Mouse (Mus musculus): ENCODE measurements at regions not wholly inside any gene's neighbourhood (a gene's known extent, or its start where the extent isn't known, plus 50 kb on each side); places are given as distances from the start of the nearest gene placed in this dataset.

DNA sequence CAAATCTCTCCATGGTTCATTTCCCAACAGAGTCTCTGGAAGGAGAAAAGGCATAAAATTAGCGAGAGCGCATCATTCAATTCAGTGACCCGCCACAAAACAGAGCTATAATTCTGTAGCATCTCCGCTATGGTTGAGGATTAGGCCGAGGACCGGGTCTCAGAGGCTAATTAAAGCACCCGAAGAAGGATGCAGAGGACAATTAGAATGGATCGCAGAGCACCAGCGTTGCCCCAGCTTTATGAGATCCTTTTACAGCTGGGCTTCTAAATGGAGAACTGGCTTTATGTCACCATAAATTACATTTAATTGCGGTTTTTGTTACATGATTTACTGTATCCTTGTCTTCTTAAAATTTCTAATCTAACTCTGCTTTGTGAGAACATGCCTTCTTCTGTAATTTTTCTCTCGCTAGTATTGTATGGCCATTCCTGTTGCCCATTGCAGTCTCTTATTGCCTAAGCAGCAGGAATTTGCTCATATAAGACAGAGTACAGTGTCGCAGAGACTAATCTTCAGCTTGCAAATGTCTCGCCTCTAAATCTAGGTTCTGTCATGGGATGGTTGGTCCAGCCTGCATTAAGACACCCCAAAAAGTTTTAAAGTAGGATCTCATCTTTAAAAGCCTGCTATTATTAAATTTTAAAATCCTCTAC, 793.5 kb downstream of the Rps29 start:
- Histone ChIP-seq H3K27ac (no peak overlapping the region), H3K4me3 (no peak overlapping the region), H3K36me3 (no peaks in the 10 kb centered on the region), H3K9ac (no peak overlapping the region), H3K27me3 (no peaks in the 10 kb centered on the region), H3K4me1 (replicated peaks) (no peaks in the 10 kb centered on the region), H3K9me3 (no peaks in the 10 kb centered on the region), H3K4me2 (no peak overlapping the region)
- WGBS, result 70% methylated on average over 13 of the region's 13 CpGs
- no peak for ATAC-seq (ENCODE audit: low FRiP score)

DNA sequence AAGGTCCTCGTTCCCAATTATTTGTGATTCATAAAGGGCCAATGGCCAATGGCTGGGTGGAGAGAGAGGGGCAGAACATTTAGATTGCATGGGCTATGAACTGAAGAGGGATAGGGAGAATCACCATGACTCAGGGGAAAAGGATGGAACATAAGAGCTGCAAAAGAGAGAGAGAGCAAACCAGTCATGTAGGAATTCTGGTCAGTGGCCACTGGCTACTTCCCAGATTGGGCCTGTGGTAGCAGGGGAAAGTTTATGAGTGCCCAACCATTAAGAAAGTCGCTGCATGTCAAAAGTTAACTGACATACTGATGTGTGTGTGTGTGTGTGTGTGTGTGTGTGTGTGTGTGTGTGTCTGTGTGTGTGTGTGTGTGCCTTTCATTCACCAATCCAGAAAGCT, 795.8 kb downstream of the Rps29 start:
- 91% methylated on average over 2 of the region's 2 CpGs for whole genome bisulfite sequencing
- no peaks in the 10 kb centered on the region for H3K36me3 ChIP-seq
- H3K9ac ChIP-seq, result no peak overlapping the region
- no peaks in the 10 kb centered on the region for H3K9me3 ChIP-seq
- H3K4me1 ChIP-seq (replicated peaks), result no peaks in the 10 kb centered on the region
- H3K27ac ChIP-seq, result no peak overlapping the region
- no peak overlapping the region for H3K4me3 ChIP-seq
- no peak overlapping the region for H3K4me2 ChIP-seq
- H3K27me3 ChIP-seq, result no peaks in the 10 kb centered on the region
- ATAC-seq (ENCODE audit: low FRiP score), result no peak

DNA sequence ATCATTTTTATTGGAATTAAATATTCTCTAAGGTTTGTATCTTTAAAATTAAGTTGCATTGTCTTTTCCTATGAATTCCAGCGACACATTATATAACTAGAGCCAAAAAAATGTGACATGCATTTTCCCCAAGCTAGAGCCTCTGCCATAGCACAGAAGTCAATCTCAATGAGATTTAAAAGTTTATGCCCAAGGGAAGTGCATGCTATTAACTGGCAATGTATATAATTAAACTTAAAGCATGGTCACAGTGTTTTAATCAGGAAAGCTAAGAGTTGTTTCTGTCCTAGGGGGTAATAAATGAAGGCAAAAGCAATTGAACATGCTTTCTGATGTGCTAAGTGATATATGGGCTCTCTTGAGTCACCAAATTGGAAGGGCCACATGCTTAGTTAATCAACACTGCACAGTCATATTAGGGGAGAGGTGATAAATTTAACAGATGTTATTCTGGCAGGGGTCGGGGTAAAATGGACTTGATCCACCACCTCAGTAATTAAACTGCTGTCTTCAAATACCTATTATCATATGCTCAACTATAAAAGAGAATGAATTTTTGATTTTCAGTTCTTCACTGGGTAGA, 812.4 kb downstream of the Rps29 start:
- Histone ChIP-seq H3K36me3 (no peaks in the 10 kb centered on the region), H3K4me2 (no peak overlapping the region), H3K4me3 (no peak overlapping the region), H3K27me3 (no peaks in the 10 kb centered on the region), H3K9ac (no peak overlapping the region), H3K4me1 (replicated peaks) (no peaks in the 10 kb centered on the region), H3K9me3 (no peaks in the 10 kb centered on the region), H3K27ac (no peak overlapping the region)
- WGBS, result 49% methylated on average over 2 of the region's 2 CpGs
- peak; percentile 36; the same call in 1 of the 2 replicates for ATAC-seq (ENCODE audit: low FRiP score)

DNA sequence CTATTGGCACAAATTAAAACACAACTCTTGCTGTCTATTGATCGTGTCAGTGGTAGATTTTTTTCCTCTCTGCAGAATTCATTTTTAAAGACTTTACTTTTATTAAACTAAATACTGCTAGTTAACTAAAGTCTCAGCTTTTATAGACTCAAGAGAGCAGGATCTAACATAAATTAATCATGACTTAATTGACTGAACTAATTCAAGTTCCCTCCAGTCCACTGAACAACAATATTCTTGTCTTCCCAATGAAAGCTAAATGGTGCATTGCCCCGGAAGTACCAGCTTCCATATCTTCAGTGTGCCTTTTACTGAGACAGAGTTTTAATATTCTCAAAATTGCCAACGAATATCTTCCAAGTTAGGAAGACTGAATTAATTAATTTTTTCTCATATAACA, 825.2 kb downstream of the Rps29 start:
- WGBS, result 69% methylated on average over 3 of the region's 3 CpGs
- H3K4me2 ChIP-seq, result no peak overlapping the region
- H3K9ac ChIP-seq, result no peak overlapping the region
- H3K27me3 ChIP-seq, result no peaks in the 10 kb centered on the region
- ATAC-seq (ENCODE audit: low FRiP score), result no peak
- no peak overlapping the region for H3K27ac ChIP-seq
- H3K4me3 ChIP-seq, result no peak overlapping the region
- H3K4me1 ChIP-seq (replicated peaks), result no peaks in the 10 kb centered on the region; the same call in 1 of the 2 replicates
- H3K9me3 ChIP-seq, result peaks cover 3% of the 10 kb centered on the region; the same call in 1 of the 2 replicates
- H3K36me3 ChIP-seq, result no peaks in the 10 kb centered on the region

DNA sequence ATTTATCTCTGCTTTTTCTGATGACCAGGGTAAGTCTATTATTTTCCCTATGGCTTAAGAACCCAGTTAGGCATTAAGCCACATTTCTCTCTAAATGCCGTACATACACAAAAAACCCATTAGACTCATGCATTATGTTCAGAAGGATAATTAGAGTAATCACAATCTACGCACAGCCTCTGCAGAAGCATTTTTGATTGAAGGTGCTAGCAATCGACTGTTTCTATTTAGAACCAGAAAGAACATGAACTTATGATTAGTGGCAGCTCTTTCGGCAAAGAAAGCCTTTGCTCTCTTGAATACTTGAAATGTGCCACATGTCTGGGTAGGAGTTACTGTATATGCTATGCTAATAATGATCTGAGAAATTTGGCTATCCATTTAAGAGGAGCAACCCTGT, 825.6 kb downstream of the Rps29 start:
- Histone ChIP-seq H3K9ac (no peak overlapping the region), H3K27me3 (no peaks in the 10 kb centered on the region), H3K4me1 (replicated peaks) (no peaks in the 10 kb centered on the region; the same call in 1 of the 2 replicates), H3K4me2 (no peak overlapping the region), H3K9me3 (peaks cover 3% of the 10 kb centered on the region; the same call in 1 of the 2 replicates), H3K4me3 (no peak overlapping the region), H3K27ac (no peak overlapping the region), H3K36me3 (no peaks in the 10 kb centered on the region)
- 72% methylated on average over 4 of the region's 4 CpGs for WGBS
- ATAC-seq (ENCODE audit: low FRiP score), result no peak

DNA sequence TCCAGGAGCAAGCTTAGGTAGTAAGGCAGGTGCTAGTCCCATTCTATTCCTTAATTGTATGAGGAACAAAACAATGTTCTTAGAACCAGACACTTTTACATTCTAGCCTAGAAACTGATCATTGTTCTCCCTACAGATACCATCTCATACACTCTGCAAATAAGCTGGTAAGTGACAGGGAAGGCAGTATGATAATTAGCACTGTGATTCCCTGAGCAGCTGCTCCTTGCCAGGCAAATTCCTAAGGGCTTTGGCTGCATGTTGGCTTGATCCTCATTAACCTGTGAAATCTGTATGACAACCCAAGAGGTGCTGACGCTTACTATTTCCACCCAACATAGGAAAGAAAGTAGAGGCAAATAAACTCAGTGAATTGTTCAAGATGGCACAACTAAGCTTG, 826.5 kb downstream of the Rps29 start:
- no peak overlapping the region for H3K27ac ChIP-seq
- H3K4me1 ChIP-seq (replicated peaks), result no peaks in the 10 kb centered on the region; the same call in 1 of the 2 replicates
- ATAC-seq (ENCODE audit: low FRiP score), result no peak
- H3K27me3 ChIP-seq, result no peaks in the 10 kb centered on the region
- H3K4me2 ChIP-seq, result no peak overlapping the region
- no peak overlapping the region for H3K4me3 ChIP-seq
- 45% methylated on average over 1 of the region's 1 CpGs for WGBS
- no peaks in the 10 kb centered on the region for H3K36me3 ChIP-seq
- no peak overlapping the region for H3K9ac ChIP-seq
- H3K9me3 ChIP-seq, result peaks cover 3% of the 10 kb centered on the region; the same call in 1 of the 2 replicates

All from hindbrain, embryonic 13.5 days (tissue).